Mouse (Mus musculus): ENCODE data around the gene Btbd9.

- TF ChIP-seq CTCF (IDR thresholded peaks at IDR 0.05; ENCODE audit: low read depth, low read length) = no peak
- TF ChIP-seq EP300 (IDR thresholded peaks at IDR 0.05; ENCODE audit: insufficient read depth, low read depth, low read length) = no peak
- TF ChIP-seq POLR2A (IDR thresholded peaks at IDR 0.05; ENCODE audit: insufficient read depth, low read length) = no peak
Observed at GRCm38 (mm10) chr17:30215741-30216140, 360.5 kb downstream of the Btbd9 start.
